Mouse (Mus musculus): ENCODE data around the gene Zfp46.

DNA sequence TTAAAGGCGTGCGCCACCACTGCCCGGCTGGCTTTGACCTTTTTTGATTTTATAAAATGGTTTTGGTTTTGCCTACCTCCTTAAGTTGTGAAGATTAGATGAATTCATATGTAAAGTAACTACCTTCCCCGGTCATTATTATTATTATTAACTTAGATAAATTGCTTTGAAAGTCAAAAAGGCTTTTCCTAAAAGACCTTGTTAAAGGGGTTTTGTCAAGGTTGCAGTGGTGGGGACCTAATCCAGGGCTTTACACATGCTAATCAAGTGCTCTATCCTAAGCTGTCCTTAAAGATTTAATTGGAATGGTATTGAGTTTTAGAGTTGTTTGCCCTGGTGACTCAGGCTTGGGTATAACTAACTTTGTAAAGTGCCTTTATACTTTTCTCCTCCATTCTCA is 33.2 kb downstream of the Zfp46 start:
- TF ChIP-seq CTCF (conservative IDR thresholded peaks at IDR 0.05; ENCODE audit: low read length) = no peak
- TF ChIP-seq POU5F1 (IDR thresholded peaks at IDR 0.05; ENCODE audit: borderline replicate concordance, low read length) = no peak; the same call in 1 of the 2 replicates
- TF ChIP-seq NANOG (IDR thresholded peaks at IDR 0.05; ENCODE audit: borderline replicate concordance, low read length) = peak; percentile 82

All from E14TG2a.4 (cell line).